Comparison of ENCODE assay signal across 15 mouse cellular contexts in genomic region chr9:42130793-42131760, GRCm38 (mm10). TPM values are rescaled to one million over a fixed set of nuclear protein-coding genes. Genes with fewer than 3 reads are reported as not detected.
DNase-seq lines count a peak whose midpoint lies in the region; ATAC-seq lines count a peak whose summit lies in the region.
"Had no signal": no experiment of that assay in that cellular context is flagged by ENCODE, and none has a peak within 500 bp of the region (broad histone marks: within the 10 kb centered on the region; RNA-seq: fewer than 3 reads in every experiment).

No protein-coding gene starts in this region.

- ATAC-seq in hindbrain, embryonic 16.5 days = peak; percentile 54; the same call in 1 of the 2 replicates
- no peak for ATAC-seq in hindbrain, embryonic 11.5 days (ENCODE audit: low FRiP score)
- ATAC-seq in forebrain, embryonic 15.5 days (replicated peaks) = peak; percentile 85
- ATAC-seq in activated CD4-positive, CD25-positive, alpha-beta regulatory T cell, adult 4 months = no peak
- ATAC-seq: intestine, embryonic 16.5 days had no signal

- H3K27ac ChIP-seq in hindbrain, embryonic 16.5 days (ENCODE audit: low read depth, low read length) = no peak overlapping the region
- no peak overlapping the region for H3K27ac ChIP-seq in hindbrain, embryonic 11.5 days (ENCODE audit: low read depth, low read length)
- H3K27ac ChIP-seq in forebrain, embryonic 15.5 days (replicated peaks) = peak overlapping the region; percentile 61
- H3K27ac ChIP-seq: lung, embryonic 15.5 days; midbrain, embryonic 12.5 days; stomach, embryonic 15.5 days had no signal

- no peaks in the 10 kb centered on the region for H3K27me3 ChIP-seq in hindbrain, embryonic 16.5 days (replicated peaks; ENCODE audit: control insufficient read depth, insufficient read depth, low read length)
- H3K27me3 ChIP-seq in hindbrain, embryonic 11.5 days (ENCODE audit: control insufficient read depth, insufficient read depth, low read length) = no peaks in the 10 kb centered on the region
- no peaks in the 10 kb centered on the region for H3K27me3 ChIP-seq in forebrain, embryonic 15.5 days
- H3K27me3 ChIP-seq: lung, embryonic 15.5 days; stomach, embryonic 15.5 days had no signal

- DNase-seq in hindbrain, embryonic 11.5 days (ENCODE audit: low spot score) = no peak
- DNase-seq in right cerebral cortex, postnatal 10 days (ENCODE audit: low spot score in 2 of 2) = peak; percentile 72 to 86
- no peak for DNase-seq in right cerebral cortex, postnatal 4 days
- no peak for DNase-seq in heart, postnatal 4 days
- no peak for DNase-seq in gastrocnemius, postnatal 4 days (ENCODE audit: low spot score in 2 of 2)
- DNase-seq: adrenal gland, adult 2 months; gastrocnemius, postnatal 10 days; kidney, postnatal 36 days had no signal

- H3K4me2 ChIP-seq in hindbrain, embryonic 16.5 days (ENCODE audit: low read length) = no peak overlapping the region
- no peak overlapping the region for H3K4me2 ChIP-seq in hindbrain, embryonic 11.5 days (replicated peaks; ENCODE audit: low read depth, low read length)
- H3K4me2 ChIP-seq in forebrain, embryonic 15.5 days (replicated peaks) = no peak overlapping the region
- H3K4me2 ChIP-seq: lung, embryonic 15.5 days; midbrain, embryonic 12.5 days; stomach, embryonic 15.5 days had no signal

- H3K9me3 ChIP-seq in hindbrain, embryonic 16.5 days (ENCODE audit: control insufficient read depth, low read length) = no peaks in the 10 kb centered on the region
- H3K9me3 ChIP-seq in hindbrain, embryonic 11.5 days (ENCODE audit: control insufficient read depth, low read length) = no peaks in the 10 kb centered on the region
- H3K9me3 ChIP-seq in forebrain, embryonic 15.5 days = no peaks in the 10 kb centered on the region
- H3K9me3 ChIP-seq: lung, embryonic 15.5 days; midbrain, embryonic 12.5 days; stomach, embryonic 15.5 days had no signal

- no peak overlapping the region for H3K4me3 ChIP-seq in hindbrain, embryonic 16.5 days (ENCODE audit: low read length)
- H3K4me3 ChIP-seq in hindbrain, embryonic 11.5 days (ENCODE audit: low read depth, low read length) = no peak overlapping the region
- no peak overlapping the region for H3K4me3 ChIP-seq in forebrain, embryonic 15.5 days
- H3K4me3 ChIP-seq: lung, embryonic 15.5 days; midbrain, embryonic 12.5 days; stomach, embryonic 15.5 days had no signal

- no peak overlapping the region for H3K9ac ChIP-seq in hindbrain, embryonic 16.5 days (ENCODE audit: low read depth, low read length)
- no peak overlapping the region for H3K9ac ChIP-seq in hindbrain, embryonic 11.5 days (ENCODE audit: low read depth, low read length)
- no peak overlapping the region for H3K9ac ChIP-seq in forebrain, embryonic 15.5 days (replicated peaks)
- H3K9ac ChIP-seq: lung, embryonic 15.5 days; midbrain, embryonic 12.5 days; stomach, embryonic 15.5 days had no signal

- 56% methylated on average over 13 of the region's 13 CpGs for WGBS in hindbrain, embryonic 16.5 days
- WGBS in hindbrain, embryonic 11.5 days = 80% methylated on average over 13 of the region's 13 CpGs
- 29% methylated on average over 13 of the region's 13 CpGs for WGBS in forebrain, embryonic 15.5 days

- H3K4me1 ChIP-seq in hindbrain, embryonic 16.5 days (ENCODE audit: control insufficient read depth, insufficient read depth, low read depth, low read length) = peaks cover 3% of the 10 kb centered on the region
- no peaks in the 10 kb centered on the region for H3K4me1 ChIP-seq in hindbrain, embryonic 11.5 days (replicated peaks; ENCODE audit: control insufficient read depth, insufficient read depth, low read length)
- peaks cover 21% of the 10 kb centered on the region for H3K4me1 ChIP-seq in forebrain, embryonic 15.5 days
- H3K4me1 ChIP-seq: lung, embryonic 15.5 days; midbrain, embryonic 12.5 days; stomach, embryonic 15.5 days had no signal

- no peaks in the 10 kb centered on the region for H3K36me3 ChIP-seq in hindbrain, embryonic 16.5 days (ENCODE audit: control insufficient read depth, insufficient read depth, low read length)
- no peaks in the 10 kb centered on the region for H3K36me3 ChIP-seq in hindbrain, embryonic 11.5 days (ENCODE audit: control insufficient read depth, insufficient read depth, low read length)
- H3K36me3 ChIP-seq in forebrain, embryonic 15.5 days = no peaks in the 10 kb centered on the region
- H3K36me3 ChIP-seq: lung, embryonic 15.5 days; midbrain, embryonic 12.5 days; stomach, embryonic 15.5 days had no signal

RNA-seq across cellular contexts. Expression of gene Sorl1, which starts 7.0 kb away (rescaled TPM):
- polyA plus RNA-seq in hindbrain, embryonic 16.5 days (2015; fragmentation: Nextera tagmentation; extraction: Ambion mirVana) = 11.0 and 11.4 TPM in 2 replicates
- polyA plus RNA-seq in hindbrain, embryonic 11.5 days (2014; fragmentation: Nextera tagmentation; extraction: Ambion mirVana) = 7.4 and 7.6 TPM in 2 replicates
- polyA plus RNA-seq in forebrain, embryonic 15.5 days (2015; fragmentation: Nextera tagmentation; extraction: Ambion mirVana) = 18.3 and 18.8 TPM in 2 replicates
- 10 to 100 TPM; 25.1 to 39.4 TPM for polyA plus RNA-seq in activated CD4-positive, CD25-positive, alpha-beta regulatory T cell, adult 4 months (2017; shearing (Covaris generic))
- 1 to 10 TPM; 5.1 to 5.3 TPM for total RNA-seq in heart, postnatal 4 days (2021)
- total RNA-seq in gastrocnemius, postnatal 4 days (2021) = 10 to 100 TPM in 1 of 2 experiments, 1 to 10 TPM in 1; 9.6 to 12.9 TPM

Comparison
In these comparisons a context has a peak if more than half of its experiments do, and no peak if none do; other contexts are left out.
1. ATAC-seq: peak in hindbrain, embryonic 16.5 days (single experiment) and forebrain, embryonic 15.5 days (single experiment); none in hindbrain, embryonic 11.5 days (single experiment) and activated CD4-positive, CD25-positive, alpha-beta regulatory T cell, adult 4 months (single experiment).
2. DNase-seq: peak in right cerebral cortex, postnatal 10 days (2 of 2); none in hindbrain, embryonic 11.5 days (single experiment), right cerebral cortex, postnatal 4 days (single experiment), heart, postnatal 4 days (single experiment) and gastrocnemius, postnatal 4 days (0 of 2).